Mouse (Mus musculus) B cell, adult (primary cell): Measurements from ENCODE around the gene Adh5. TPM values are rescaled to one million over a fixed set of nuclear protein-coding genes. Genes with fewer than 3 reads are reported as not detected.

ENCODE experiments used
- total RNA-seq: library from RNA; stranded (reverse); gene quantifications from 4 replicates; pipeline ENCODE4 v1.2.4, GENCODE M21; 2023; ENCODE audit not compliant: inconsistent age

Adh5 gene
- total RNA-seq, result 61.4 to 72.5 TPM (median 62.5 TPM) in 4 replicates

GRCm38 (mm10) chr3:138442612-138443464 lies at the start of gene Adh5:
Gene Adh5 (plus strand): TSS chr3:138443093.

GRCm38 (mm10) chr3:138415121-138415690 lies 27.7 kb upstream of the Adh5 start, which contains the start of gene Adh4:
Gene Adh4 (plus strand): TSS chr3:138415466.

GRCm38 (mm10) chr3:138489327-138490033 lies 46.6 kb downstream of the Adh5 start, which contains the start of gene Metap1:
Gene Metap1 (minus strand): TSS chr3:138489515.

Other genes starting within 250 kb of the Adh5 start
- gene 4930579F01Rik, start 249.3 kb upstream of the Adh5 start, total RNA-seq, result not detected in 4 replicates
- not detected in 4 replicates for gene Adh7, start 225.3 kb upstream of the Adh5 start, total RNA-seq
- not detected in 4 replicates for gene Adh1, start 182.1 kb upstream of the Adh5 start, total RNA-seq
- not detected in 4 replicates for gene Adh6a, start 129.8 kb upstream of the Adh5 start, total RNA-seq
- not detected in 4 replicates for gene Adh6b, start 101.3 kb upstream of the Adh5 start, total RNA-seq
- not detected in 4 replicates for gene Adh4, start 27.6 kb upstream of the Adh5 start, total RNA-seq
- gene Metap1, start 46.4 kb downstream of the Adh5 start, total RNA-seq, result 44.3 to 48.5 TPM (median 46.5 TPM) in 4 replicates
- 74.3 to 80.6 TPM (median 78.0 TPM) in 4 replicates for gene Eif4e, start 83.1 kb downstream of the Adh5 start, total RNA-seq